Mouse (Mus musculus): ENCODE data around the gene Itpkb. TPM values are rescaled to one million over a fixed set of nuclear protein-coding genes. Genes with fewer than 3 reads are reported as not detected.
A peak's percentile ranks its signal among the peaks of the same experiment; 100 is the strongest.

Gene Itpkb
- polyA plus RNA-seq, 1 experiment = 25.7 TPM

- no peak for DNase-seq (ENCODE audit: low spot score)
Observed at GRCm38 (mm10) chr1:180313517-180314440, 16.5 kb upstream of the Itpkb start.

GRCm38 (mm10) chr1:180314641-180315040 lies 15.6 kb upstream of the Itpkb start:
- no peak for DNase-seq (ENCODE audit: low spot score)

- DNase-seq (ENCODE audit: low spot score) = no peak
Observed at GRCm38 (mm10) chr1:180315127-180315526, 15.2 kb upstream of the Itpkb start.

- DNase-seq (ENCODE audit: low spot score) = no peak
Observed at GRCm38 (mm10) chr1:180317450-180317849, 12.8 kb upstream of the Itpkb start.

GRCm38 (mm10) chr1:180318407-180318806 lies 11.9 kb upstream of the Itpkb start:
- DNase-seq (ENCODE audit: low spot score) = no peak

GRCm38 (mm10) chr1:180319895-180320294 lies 10.4 kb upstream of the Itpkb start:
- no peak for DNase-seq (ENCODE audit: low spot score)

- DNase-seq (ENCODE audit: low spot score) = no peak
Observed at GRCm38 (mm10) chr1:180322896-180323295, 7.4 kb upstream of the Itpkb start.

DNA sequence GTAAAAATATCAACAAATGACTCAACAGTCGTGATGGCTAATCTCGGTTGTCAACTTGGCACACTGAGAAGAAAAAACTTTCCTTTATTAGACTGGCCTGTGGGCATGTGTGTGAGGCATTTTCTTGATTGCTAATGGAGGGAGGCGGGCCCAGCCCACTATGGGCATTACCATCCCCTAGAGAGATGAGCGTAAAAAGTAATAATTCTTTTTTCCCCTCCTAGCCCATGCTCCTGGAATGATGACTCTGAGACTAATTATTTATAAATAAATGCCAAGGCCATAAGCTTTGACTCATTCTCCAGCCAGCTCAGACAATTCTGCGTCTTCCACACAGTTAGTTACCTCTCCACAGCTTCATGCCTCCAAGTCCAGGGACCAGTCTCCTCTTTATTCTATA lies 6.8 kb upstream of the Itpkb start:
- DNase-seq (ENCODE audit: low spot score) = no peak

GRCm38 (mm10) chr1:180324271-180324670 lies 6.0 kb upstream of the Itpkb start:
- DNase-seq (ENCODE audit: low spot score) = no peak

GRCm38 (mm10) chr1:180328794-180329665 lies 1.3 kb upstream of the Itpkb start:
- no peak for DNase-seq (ENCODE audit: low spot score)

- no peak for DNase-seq (ENCODE audit: low spot score)
Observed at GRCm38 (mm10) chr1:180329706-180330105, 579 bp upstream of the Itpkb start.

- peak; percentile 47 for DNase-seq (ENCODE audit: low spot score)
Observed at GRCm38 (mm10) chr1:180330707-180331545, 641 bp downstream of the Itpkb start.

DNA sequence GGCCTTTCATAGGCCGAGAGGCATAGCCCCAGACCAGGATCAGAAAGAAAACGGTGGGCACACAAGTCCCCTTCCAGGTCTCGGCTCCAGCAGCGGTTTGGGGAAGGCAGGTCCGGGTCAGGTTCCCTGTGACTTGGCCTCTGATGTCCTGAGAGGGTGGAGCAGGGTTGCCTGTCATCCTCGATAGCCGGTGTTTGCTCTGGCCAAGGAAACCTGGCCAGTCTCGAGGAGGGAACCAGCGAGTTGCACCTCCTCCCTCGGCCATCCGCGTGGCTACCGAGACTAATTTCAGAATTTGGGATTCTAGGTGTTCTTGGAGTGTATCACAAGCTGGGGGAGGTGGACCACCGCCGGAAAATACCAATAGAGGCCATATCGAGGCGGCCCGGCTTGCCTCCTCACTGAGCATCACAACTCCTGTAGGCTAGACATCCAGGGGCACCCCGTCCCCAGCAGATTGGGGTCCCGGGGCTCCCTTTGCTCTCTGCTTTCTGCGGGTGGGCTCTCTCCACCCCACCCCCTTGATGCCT lies 1.3 kb downstream of the Itpkb start:
- DNase-seq (ENCODE audit: low spot score) = no peak

- no peak for DNase-seq (ENCODE audit: low spot score)
Observed at GRCm38 (mm10) chr1:180332076-180332927, 2.0 kb downstream of the Itpkb start.

DNA sequence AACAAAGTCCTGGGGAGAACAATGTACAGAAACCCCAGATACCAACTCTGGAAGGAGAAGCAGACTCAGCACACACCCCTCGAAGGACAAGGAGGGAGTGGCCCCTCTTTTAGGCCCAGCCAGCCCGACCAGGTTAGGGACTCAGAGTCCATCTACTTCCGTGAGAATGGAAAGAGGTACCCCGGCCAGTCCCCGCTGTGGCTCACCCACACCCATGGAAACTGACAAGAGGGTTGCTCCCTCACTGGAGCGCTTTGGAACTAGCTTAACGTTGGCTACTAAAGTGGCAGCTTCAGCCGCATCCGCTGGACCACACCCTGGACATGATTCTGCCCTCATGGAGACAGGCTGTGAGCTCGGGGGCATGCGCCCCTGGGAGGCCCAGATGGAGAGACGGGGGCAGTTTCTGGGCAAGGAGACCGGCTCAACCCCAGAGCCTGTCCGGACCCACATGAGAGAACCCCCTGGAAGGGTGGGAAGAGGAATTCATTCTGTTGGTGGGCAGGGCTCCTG lies 2.7 kb downstream of the Itpkb start:
- no peak for DNase-seq (ENCODE audit: low spot score)

GRCm38 (mm10) chr1:180333588-180333987 lies 3.3 kb downstream of the Itpkb start:
- no peak for DNase-seq (ENCODE audit: low spot score)

DNA sequence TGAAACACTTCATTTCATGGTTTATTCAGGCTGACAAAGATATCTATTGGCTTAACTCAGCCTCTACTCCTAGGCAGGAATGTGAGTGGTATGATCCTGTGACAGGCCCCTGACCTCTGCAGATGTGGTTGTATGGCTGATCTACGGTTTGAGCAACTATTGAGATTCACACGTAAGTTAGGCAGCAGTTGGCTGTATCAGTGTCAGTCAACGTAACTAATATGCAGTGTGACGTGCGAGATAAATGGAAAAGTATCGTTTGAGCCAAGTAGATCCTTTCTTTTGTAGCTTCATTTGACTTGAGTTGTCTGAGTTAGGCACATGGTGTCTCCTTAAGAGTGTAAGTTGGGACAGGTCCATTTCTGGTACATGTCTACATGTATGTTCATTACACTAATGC lies 4.3 kb downstream of the Itpkb start:
- no peak for DNase-seq (ENCODE audit: low spot score)

GRCm38 (mm10) chr1:180335513-180336375 lies 5.5 kb downstream of the Itpkb start:
- no peak for DNase-seq (ENCODE audit: low spot score)

DNA sequence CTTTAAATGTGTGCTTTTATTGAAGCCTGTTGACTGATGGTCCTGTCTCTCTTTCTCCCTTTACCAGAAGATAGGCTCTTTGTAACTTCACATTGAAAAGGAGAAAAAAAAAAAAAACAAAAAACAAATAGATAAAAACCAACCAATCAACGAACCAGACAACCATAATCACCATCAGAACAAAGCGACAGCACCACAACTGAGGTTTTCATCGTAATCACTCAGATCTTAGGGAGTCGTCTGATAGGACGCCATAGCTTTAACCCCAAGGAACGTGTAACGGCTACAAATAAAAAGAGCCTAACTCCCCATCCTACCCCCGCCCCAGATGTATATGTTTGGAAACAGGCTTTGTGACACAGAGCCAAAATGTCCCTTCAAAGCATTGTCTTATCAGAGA lies 8.1 kb downstream of the Itpkb start:
- no peak for DNase-seq (ENCODE audit: low spot score)
